Mouse (Mus musculus): ENCODE data around the gene Snd1.

DNA sequence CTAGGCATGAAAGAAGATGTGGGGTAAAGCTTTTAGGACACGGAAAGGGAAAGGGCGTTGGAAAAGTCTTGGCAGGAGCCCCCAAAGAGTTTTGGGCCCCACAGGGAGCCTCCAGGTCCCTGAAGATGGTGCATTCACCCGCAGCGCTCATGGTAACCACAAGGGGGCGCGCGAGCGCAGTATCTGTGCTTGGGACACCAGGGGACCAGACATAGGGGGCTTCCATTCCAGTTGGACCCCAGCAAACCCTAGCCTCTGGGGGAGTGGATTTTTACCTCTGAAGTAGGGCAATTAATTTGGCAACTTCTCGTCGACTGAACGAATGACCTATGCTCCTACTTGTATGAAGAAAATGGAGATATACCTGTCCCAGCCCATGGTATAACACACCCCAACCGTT lies 474.3 kb downstream of the Snd1 start:
- peak; percentile 69 to 86 for TF ChIP-seq CTCF (conservative IDR thresholded peaks at IDR 0.05 in 1 of 2, IDR thresholded peaks at IDR 0.05 in 1 of 2; ENCODE audit: low read depth in 2 of 2, low read length in 2 of 2)
- TF ChIP-seq EP300 (IDR thresholded peaks at IDR 0.05; ENCODE audit: low read length), result no peak
- TF ChIP-seq TCF12 (IDR thresholded peaks at IDR 0.05; ENCODE audit: low read depth, low read length), result no peak
- no peak for TF ChIP-seq POLR2A (IDR thresholded peaks at IDR 0.05; ENCODE audit: low read depth, low read length)
- TF ChIP-seq E2F4 (IDR thresholded peaks at IDR 0.05; ENCODE audit: insufficient replicate concordance, low read depth, low read length), result no peak
- no peak for TF ChIP-seq BHLHE40 (IDR thresholded peaks at IDR 0.05; ENCODE audit: low read depth, low read length)
